Mouse (Mus musculus): Measurements from ENCODE around the gene Trim14. TPM values are rescaled to one million over a fixed set of nuclear protein-coding genes. Genes with fewer than 3 reads are reported as not detected.

The Trim14 gene
- polyA plus RNA-seq (2021; fragmentation: Nextera tagmentation) = 0.56 and 0.80 TPM in 2 replicates
- long read RNA-seq, experiment 1, partial matches to known transcripts = 0 of 2 reads
- long read RNA-seq, experiment 1, other reads (novel, unspliced or antisense) = 1 of 2 reads
- long read RNA-seq, experiment 2, transcript Trim14-201 (6 exons, 1,429 nt) = major isoform, 6 of 7 reads
- long read RNA-seq, experiment 2, partial matches to known transcripts = 0 of 7 reads
- long read RNA-seq, experiment 2, other reads (novel, unspliced or antisense) = 1 of 7 reads

DNA sequence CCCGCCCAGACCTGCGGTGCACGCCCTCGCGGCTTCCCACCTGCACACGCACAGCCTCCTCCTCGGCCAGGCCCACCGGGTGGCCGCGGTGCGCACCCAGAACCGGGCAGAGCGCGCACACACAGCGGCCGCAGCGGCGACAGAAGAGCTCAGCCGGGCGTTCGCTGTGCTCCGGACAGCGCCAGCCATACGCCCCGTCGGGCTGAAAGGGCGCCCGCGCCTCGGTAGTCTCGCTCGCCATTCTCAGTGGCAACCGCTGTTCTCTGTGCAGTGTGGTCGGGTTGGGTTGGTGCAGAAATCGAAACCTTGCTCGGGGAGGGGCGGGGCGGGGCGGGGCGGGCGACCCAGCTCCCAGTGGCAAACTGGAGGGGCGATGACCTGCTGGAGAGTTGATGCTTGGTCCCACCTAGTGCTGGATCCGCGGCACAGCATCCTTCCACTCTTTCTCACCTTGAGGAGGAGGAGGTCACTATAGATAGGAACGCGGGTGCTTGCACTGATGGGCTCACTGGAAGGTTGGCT lies at the start of gene Trim14:
Gene Trim14, minus strand, starts transcription at position 302 of the 522 bp plus-strand sequence.

GRCm38 (mm10) chr4:46489028-46489925 lies 46.7 kb downstream of the Trim14 start, which contains the start of gene Nans:
TSS of gene Nans (plus strand) at chr4:46489248.

GRCm38 (mm10) chr4:46450519-46451131 lies 85.3 kb downstream of the Trim14 start, which contains the start of gene Anp32b:
TSS of gene Anp32b (plus strand) at chr4:46450902.

Other genes starting within 250 kb of the Trim14 start
- not detected in 2 replicates for gene Foxe1, start 192.5 kb downstream of the Trim14 start, polyA plus RNA-seq (2021; fragmentation: Nextera tagmentation)
- 4.2 and 4.3 TPM in 2 replicates for gene Trmo, start 146.7 kb downstream of the Trim14 start, polyA plus RNA-seq (2021; fragmentation: Nextera tagmentation)
- gene Hemgn, start 122.6 kb downstream of the Trim14 start, polyA plus RNA-seq (2021; fragmentation: Nextera tagmentation) = not detected in 2 replicates
- 44.3 and 45.7 TPM in 2 replicates for gene Anp32b, start 85.2 kb downstream of the Trim14 start, polyA plus RNA-seq (2021; fragmentation: Nextera tagmentation)
- 15.6 and 15.8 TPM in 2 replicates for gene Nans, start 46.9 kb downstream of the Trim14 start, polyA plus RNA-seq (2021; fragmentation: Nextera tagmentation)
- gene Coro2a, start 66.1 kb upstream of the Trim14 start, polyA plus RNA-seq (2021; fragmentation: Nextera tagmentation) = 12.0 and 15.6 TPM in 2 replicates
- 0.92 and 1.5 TPM in 2 replicates for gene Tbc1d2, start 114.1 kb upstream of the Trim14 start, polyA plus RNA-seq (2021; fragmentation: Nextera tagmentation)

All from layer of hippocampus, adult 6 months (tissue).